Mouse (Mus musculus) layer of hippocampus, adult 18-20 months (tissue): ENCODE results near the gene Xpot. TPM values are rescaled to one million over a fixed set of nuclear protein-coding genes. Genes with fewer than 3 reads are reported as not detected.

Experiments
- DNase-seq, 2 experiments: peaks; one replicate each; pipeline ENCODE4 v3.0.0; 2022; ENCODE audit warnings: low spot score in 2 of 2
- total RNA-seq, 2 experiments: library from RNA; stranded (reverse); gene quantifications; 2 replicates each; pipeline ENCODE4 v1.2.3; 2021

Xpot gene
- total RNA-seq, 2 experiments from 2014 or later, result 71.1 to 72.8 TPM

- DNase-seq, result no peak
These were observed 2.5 kb downstream of the Xpot start for GRCm38 (mm10) chr10:121623670-121624069.

GRCm38 (mm10) chr10:121622431-121622830 lies 3.7 kb downstream of the Xpot start:
- DNase-seq, result no peak

- no peak for DNase-seq
These were observed 10.2 kb downstream of the Xpot start for GRCm38 (mm10) chr10:121615935-121616334.

- DNase-seq, result no peak
These were observed 10.8 kb downstream of the Xpot start for GRCm38 (mm10) chr10:121615146-121615870.

- DNase-seq, result no peak
These were observed 12.6 kb downstream of the Xpot start for GRCm38 (mm10) chr10:121613570-121613969.

GRCm38 (mm10) chr10:121612448-121612847 lies 13.7 kb downstream of the Xpot start:
- no peak for DNase-seq

GRCm38 (mm10) chr10:121611587-121611986 lies 14.5 kb downstream of the Xpot start:
- no peak for DNase-seq

GRCm38 (mm10) chr10:121608177-121608576 lies 18.0 kb downstream of the Xpot start:
- DNase-seq, result no peak

GRCm38 (mm10) chr10:121604632-121605344 lies 21.3 kb downstream of the Xpot start:
- no peak for DNase-seq

GRCm38 (mm10) chr10:121603556-121603955 lies 22.6 kb downstream of the Xpot start:
- DNase-seq, result no peak

GRCm38 (mm10) chr10:121601272-121601671 lies 24.9 kb downstream of the Xpot start:
- no peak for DNase-seq

GRCm38 (mm10) chr10:121596580-121596979 lies 29.6 kb downstream of the Xpot start:
- no peak for DNase-seq

- no peak for DNase-seq
These were observed 35.0 kb downstream of the Xpot start for GRCm38 (mm10) chr10:121591106-121591505.

GRCm38 (mm10) chr10:121587371-121587840 lies 38.7 kb downstream of the Xpot start:
- no peak for DNase-seq

GRCm38 (mm10) chr10:121586675-121587370 lies 39.3 kb downstream of the Xpot start, which contains the start of gene Tbk1:
Tbk1 (minus strand) TSS chr10:121586787.
- peak; percentile 89 to 93 for DNase-seq

- DNase-seq, result no peak
These were observed 40.1 kb downstream of the Xpot start for GRCm38 (mm10) chr10:121585791-121586642.

GRCm38 (mm10) chr10:121585056-121585790 lies 40.9 kb downstream of the Xpot start:
- no peak for DNase-seq

GRCm38 (mm10) chr10:121584033-121584432 lies 42.1 kb downstream of the Xpot start:
- no peak for DNase-seq

- no peak for DNase-seq
These were observed 43.1 kb downstream of the Xpot start for GRCm38 (mm10) chr10:121583016-121583415.

GRCm38 (mm10) chr10:121582287-121582686 lies 43.8 kb downstream of the Xpot start:
- no peak for DNase-seq
